Mouse (Mus musculus): Measurements from ENCODE around the gene Cep19.
"Not testable (repeated sequence)": the region's sequence is repeated elsewhere in the genome, so short reads cannot be mapped to it uniquely, and the experiment has no call there.

The Cep19 gene

GRCm38 (mm10) chr16:32099638-32100150 lies at the start of gene Cep19, which contains the start of gene Pigx:
TSS of gene Cep19 (plus strand) at chr16:32099800.
TSS of gene Pigx (minus strand) at chr16:32099740.
- peak; percentile 91 for DNase-seq (ENCODE audit: low spot score)

- no peak for DNase-seq (ENCODE audit: low spot score)
These were observed 40.8 kb upstream of the Cep19 start for GRCm38 (mm10) chr16:32058817-32059216.

GRCm38 (mm10) chr16:32059840-32060523 lies 39.6 kb upstream of the Cep19 start:
- no peak for DNase-seq (ENCODE audit: low spot score)

- DNase-seq (ENCODE audit: low spot score) = no peak
These were observed 37.4 kb upstream of the Cep19 start for GRCm38 (mm10) chr16:32062226-32062625.

GRCm38 (mm10) chr16:32063900-32064299 lies 35.7 kb upstream of the Cep19 start:
- DNase-seq (ENCODE audit: low spot score) = no peak

GRCm38 (mm10) chr16:32066899-32067298 lies 32.7 kb upstream of the Cep19 start:
- DNase-seq (ENCODE audit: low spot score) = no peak

- DNase-seq (ENCODE audit: low spot score) = no peak
These were observed 31.0 kb upstream of the Cep19 start for GRCm38 (mm10) chr16:32068389-32069300.

- DNase-seq (ENCODE audit: low spot score) = not testable (repeated sequence)
These were observed 29.5 kb upstream of the Cep19 start for GRCm38 (mm10) chr16:32070070-32070469.

- no peak for DNase-seq (ENCODE audit: low spot score)
These were observed 23.8 kb upstream of the Cep19 start for GRCm38 (mm10) chr16:32075762-32076161.

GRCm38 (mm10) chr16:32076406-32076805 lies 23.2 kb upstream of the Cep19 start:
- DNase-seq (ENCODE audit: low spot score) = no peak

- DNase-seq (ENCODE audit: low spot score) = peak; percentile 11
These were observed 21.8 kb upstream of the Cep19 start for GRCm38 (mm10) chr16:32077648-32078407.

- peak; percentile 64 for DNase-seq (ENCODE audit: low spot score)
These were observed 21.1 kb upstream of the Cep19 start for GRCm38 (mm10) chr16:32078408-32078990.

- peak; percentile 88 for DNase-seq (ENCODE audit: low spot score)
These were observed 20.5 kb upstream of the Cep19 start, which contains the start of gene Pak2 for GRCm38 (mm10) chr16:32078991-32079511. TSS of gene Pak2 (minus strand) at chr16:32079342.

GRCm38 (mm10) chr16:32087629-32088443 lies 11.8 kb upstream of the Cep19 start:
- DNase-seq (ENCODE audit: low spot score) = no peak

- DNase-seq (ENCODE audit: low spot score) = no peak
These were observed 8.1 kb upstream of the Cep19 start for GRCm38 (mm10) chr16:32091466-32091865.

GRCm38 (mm10) chr16:32097757-32098156 lies 1.8 kb upstream of the Cep19 start:
- not testable (repeated sequence) for DNase-seq (ENCODE audit: low spot score)

GRCm38 (mm10) chr16:32098897-32099637 lies 533 bp upstream of the Cep19 start:
- no peak for DNase-seq (ENCODE audit: low spot score)

GRCm38 (mm10) chr16:32102295-32102694 lies 2.7 kb downstream of the Cep19 start:
- no peak for DNase-seq (ENCODE audit: low spot score)

GRCm38 (mm10) chr16:32105698-32106097 lies 6.1 kb downstream of the Cep19 start:
- DNase-seq (ENCODE audit: low spot score) = no peak
